Comparison of ENCODE assay signal across 10 mouse cellular contexts in the genomic region with DNA sequence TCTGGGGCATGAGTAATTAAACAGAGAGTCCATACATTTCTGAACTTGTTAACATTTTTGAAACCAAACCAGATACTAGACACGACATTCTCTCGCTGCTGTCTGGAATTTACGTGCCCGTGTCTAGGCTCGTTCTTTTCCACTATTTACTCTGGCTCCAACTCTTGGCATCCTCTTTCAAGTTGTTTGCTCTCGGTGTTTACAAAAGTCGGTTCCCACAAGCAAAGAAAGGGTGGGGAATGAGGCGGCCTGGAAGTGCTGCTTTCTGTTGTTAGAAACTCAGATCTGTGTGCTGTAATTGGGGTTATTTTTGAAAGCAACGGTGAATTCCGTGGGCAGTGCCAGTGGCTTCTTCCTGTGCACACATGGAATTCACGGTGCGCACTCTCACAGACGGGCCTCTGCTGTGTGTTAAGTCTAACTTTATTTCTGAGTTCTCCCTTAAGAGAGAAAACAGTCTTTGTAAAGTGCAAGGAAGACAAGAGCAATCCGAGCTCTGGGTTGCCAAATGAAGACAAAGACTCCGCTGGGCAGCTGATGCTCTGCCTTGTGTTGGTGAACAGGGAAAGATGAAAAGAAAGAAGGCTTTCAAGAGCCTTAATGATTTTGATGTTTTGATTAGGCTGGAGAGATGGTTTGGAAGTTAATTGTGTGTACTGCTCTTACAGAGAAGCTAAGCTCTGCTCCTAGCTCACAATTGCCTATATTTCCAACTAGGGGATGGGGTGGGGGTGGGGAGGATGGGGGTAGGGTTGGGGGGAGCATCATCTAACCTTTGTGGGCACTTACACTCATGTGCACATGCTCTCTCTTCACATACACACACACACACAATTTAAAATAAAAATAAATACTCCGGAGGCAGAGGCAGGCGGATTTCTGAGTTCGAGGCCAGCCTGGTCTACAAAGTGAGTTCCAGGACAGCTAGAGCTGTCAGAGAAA.
DNase-seq lines count a peak whose midpoint lies in the region; ATAC-seq and TF ChIP-seq lines count a peak whose summit lies in the region.
"Had no signal": no experiment of that assay in that cellular context is flagged by ENCODE, and none has a peak within 500 bp of the region (broad histone marks: within the 10 kb centered on the region; RNA-seq: fewer than 3 reads in every experiment).

No protein-coding gene starts in this region.

- H3K36me3 ChIP-seq in midbrain, embryonic 11.5 days (ENCODE audit: control insufficient read depth, insufficient read depth, low read length), result no peaks in the 10 kb centered on the region
- no peaks in the 10 kb centered on the region for H3K36me3 ChIP-seq in midbrain, postnatal 0 days (ENCODE audit: insufficient read depth, low read length)
- peaks cover 62% of the 10 kb centered on the region for H3K36me3 ChIP-seq in limb, embryonic 13.5 days
- no peaks in the 10 kb centered on the region for H3K36me3 ChIP-seq in stomach, embryonic 14.5 days (ENCODE audit: control insufficient read depth, insufficient read depth, low read length)
- H3K36me3 ChIP-seq: neural tube, embryonic 12.5 days had no signal

- WGBS in midbrain, embryonic 11.5 days, result 67% methylated on average over 18 of the region's 18 CpGs
- WGBS in midbrain, postnatal 0 days, result 62% methylated on average over 18 of the region's 18 CpGs
- 55% methylated on average over 18 of the region's 18 CpGs for WGBS in limb, embryonic 13.5 days
- 48% methylated on average over 18 of the region's 18 CpGs for WGBS in stomach, embryonic 14.5 days

- H3K27ac ChIP-seq in gastrocnemius, adult 2 months, result peak overlapping the region; percentile 38; the same call in 1 of the 2 replicates
- no peak overlapping the region for H3K27ac ChIP-seq in midbrain, embryonic 11.5 days (ENCODE audit: low read depth, low read length)
- no peak overlapping the region for H3K27ac ChIP-seq in midbrain, postnatal 0 days (ENCODE audit: low read depth, low read length)
- peak overlapping the region; percentile 61; the same call in 1 of the 2 replicates for H3K27ac ChIP-seq in limb, embryonic 13.5 days
- peak overlapping the region; percentile 4; the same call in 1 of the 2 replicates for H3K27ac ChIP-seq in stomach, embryonic 14.5 days (ENCODE audit: low read length)
- H3K27ac ChIP-seq: neural tube, embryonic 12.5 days had no signal

- no peak for TF ChIP-seq CTCF in gastrocnemius, adult 2 months (IDR thresholded peaks at IDR 0.05)
- TF ChIP-seq CTCF in midbrain, postnatal 0 days (IDR thresholded peaks at IDR 0.05), result no peak

- ATAC-seq in midbrain, embryonic 11.5 days (ENCODE audit: low FRiP score), result peak; percentile 48; the same call in 1 of the 2 replicates
- no peak for ATAC-seq in midbrain, postnatal 0 days (ENCODE audit: low FRiP score)
- no peak for ATAC-seq in limb, embryonic 13.5 days (ENCODE audit: low FRiP score, low read depth)
- no peak for ATAC-seq in stomach, embryonic 14.5 days (ENCODE audit: insufficient number of reproducible peaks, insufficient read depth, low FRiP score, low read depth)

- H3K9ac ChIP-seq in midbrain, embryonic 11.5 days (ENCODE audit: low read length), result no peak overlapping the region
- H3K9ac ChIP-seq in midbrain, postnatal 0 days (replicated peaks; ENCODE audit: low read length, poor library complexity, severe bottlenecking), result no peak overlapping the region
- no peak overlapping the region for H3K9ac ChIP-seq in limb, embryonic 13.5 days
- H3K9ac ChIP-seq in stomach, embryonic 14.5 days (replicated peaks; ENCODE audit: low read depth, low read length), result no peak overlapping the region
- H3K9ac ChIP-seq: neural tube, embryonic 12.5 days had no signal

- H3K4me3 ChIP-seq in gastrocnemius, adult 2 months, result no peak overlapping the region
- no peak overlapping the region for H3K4me3 ChIP-seq in midbrain, embryonic 11.5 days (ENCODE audit: low read depth, low read length)
- H3K4me3 ChIP-seq in midbrain, postnatal 0 days (ENCODE audit: low read depth, low read length), result no peak overlapping the region
- no peak overlapping the region for H3K4me3 ChIP-seq in limb, embryonic 13.5 days
- no peak overlapping the region for H3K4me3 ChIP-seq in stomach, embryonic 14.5 days (ENCODE audit: low read depth, low read length)
- H3K4me3 ChIP-seq: neural tube, embryonic 12.5 days had no signal

- DNase-seq in gastrocnemius, adult 2 months, result no peak
- no peak for DNase-seq in gastrocnemius, adult 8-10 months (ENCODE audit: low spot score in 2 of 2)
- no peak for DNase-seq in midbrain, embryonic 11.5 days (ENCODE audit: low spot score, missing footprints)
- DNase-seq in midbrain, postnatal 0 days (ENCODE audit: low spot score), result no peak
- no peak for DNase-seq in layer of hippocampus, adult 9-10 months (ENCODE audit: low spot score)
- DNase-seq in layer of hippocampus, postnatal 10 days (ENCODE audit: low spot score in 2 of 2), result no peak
- DNase-seq: layer of hippocampus, adult 9-11 months had no signal

- no peaks in the 10 kb centered on the region for H3K4me1 ChIP-seq in midbrain, embryonic 11.5 days (ENCODE audit: control insufficient read depth, insufficient read depth, low read length)
- no peaks in the 10 kb centered on the region for H3K4me1 ChIP-seq in midbrain, postnatal 0 days (ENCODE audit: insufficient read depth, low read length)
- no peaks in the 10 kb centered on the region for H3K4me1 ChIP-seq in limb, embryonic 13.5 days
- H3K4me1 ChIP-seq in stomach, embryonic 14.5 days (ENCODE audit: control insufficient read depth, insufficient read depth, low read length), result no peaks in the 10 kb centered on the region
- H3K4me1 ChIP-seq: neural tube, embryonic 12.5 days had no signal

- no peaks in the 10 kb centered on the region for H3K9me3 ChIP-seq in midbrain, embryonic 11.5 days (ENCODE audit: control insufficient read depth, low read length)
- no peaks in the 10 kb centered on the region for H3K9me3 ChIP-seq in midbrain, postnatal 0 days (ENCODE audit: low read length)
- H3K9me3 ChIP-seq in limb, embryonic 13.5 days, result no peaks in the 10 kb centered on the region
- H3K9me3 ChIP-seq in stomach, embryonic 14.5 days (ENCODE audit: control insufficient read depth, low read depth, low read length), result no peaks in the 10 kb centered on the region
- H3K9me3 ChIP-seq: neural tube, embryonic 12.5 days had no signal

- no peaks in the 10 kb centered on the region for H3K27me3 ChIP-seq in midbrain, embryonic 11.5 days (ENCODE audit: control insufficient read depth, insufficient read depth, low read length)
- no peaks in the 10 kb centered on the region for H3K27me3 ChIP-seq in midbrain, postnatal 0 days (ENCODE audit: insufficient read depth, low read length)
- no peaks in the 10 kb centered on the region for H3K27me3 ChIP-seq in limb, embryonic 13.5 days
- H3K27me3 ChIP-seq in stomach, embryonic 14.5 days (ENCODE audit: control insufficient read depth, insufficient read depth, low read length), result no peaks in the 10 kb centered on the region
- H3K27me3 ChIP-seq: neural tube, embryonic 12.5 days had no signal

- H3K4me2 ChIP-seq in midbrain, embryonic 11.5 days, result no peak overlapping the region
- no peak overlapping the region for H3K4me2 ChIP-seq in midbrain, postnatal 0 days (ENCODE audit: low read depth, low read length, poor library complexity, severe bottlenecking)
- H3K4me2 ChIP-seq in limb, embryonic 13.5 days (replicated peaks), result no peak overlapping the region
- no peak overlapping the region for H3K4me2 ChIP-seq in stomach, embryonic 14.5 days (replicated peaks; ENCODE audit: low read depth, low read length)
- H3K4me2 ChIP-seq: neural tube, embryonic 12.5 days had no signal

- intact Hi-C loops in gastrocnemius, adult 2 months (cut with DNase I), result no loop called here

Comparison
In these comparisons a context has a peak if more than half of its experiments do, and no peak if none do; other contexts are left out.
1. H3K27ac ChIP-seq: peak in gastrocnemius, adult 2 months (single experiment), limb, embryonic 13.5 days (single experiment) and stomach, embryonic 14.5 days (single experiment); none in midbrain, embryonic 11.5 days (single experiment) and midbrain, postnatal 0 days (single experiment).